Mouse (Mus musculus) lung, embryonic 15.5 days (tissue): ENCODE data around the gene Smyd1. TPM values are rescaled to one million over a fixed set of nuclear protein-coding genes. Genes with fewer than 3 reads are reported as not detected.

Experiments
- microRNA-seq: library from miRNA; unstranded; fragments of <30 nt; microRNA quantifications from one replicate; pipeline ENCODE4, GENCODE M21; 2016
- polyA plus RNA-seq: library from polyadenylated mRNA; unstranded; fragments of >200 nt; fragmentation: Nextera tagmentation; extraction: Ambion mirVana; gene quantifications from 2 replicates; pipeline ENCODE4 v1.2.1, GENCODE M21; 2015

The Smyd1 gene
- polyA plus RNA-seq, 1 experiment from 2014 or later: 4.5 TPM

Small RNA genes lying within 50 kb of the gene (microRNA-seq; reads per million reads assigned to microRNA genes)
- gene Mir8112: 14.1 reads per million, percentile 32 among the genes with 10 or more reads in this experiment

Other genes with a start within 250 kb of the Smyd1 start
- gene Thnsl2, start 177.8 kb downstream of the Smyd1 start, polyA plus RNA-seq: 7.4 and 8.3 TPM in 2 replicates
- 1.3 and 2.8 TPM in 2 replicates for gene Fabp1, start 122.4 kb downstream of the Smyd1 start, polyA plus RNA-seq
- 46.8 and 52.2 TPM in 2 replicates for gene Krcc1, start 50.6 kb downstream of the Smyd1 start, polyA plus RNA-seq
- 0.18 and 1.6 TPM in 2 replicates for gene Cd8b1, start 555 bp upstream of the Smyd1 start, polyA plus RNA-seq
- 0.06 and 1.2 TPM in 2 replicates for gene Cd8a, start 51.2 kb upstream of the Smyd1 start, polyA plus RNA-seq
- gene Rmnd5a, start 118.4 kb upstream of the Smyd1 start, polyA plus RNA-seq: 14.1 and 15.6 TPM in 2 replicates
- 15.7 and 15.8 TPM in 2 replicates for gene Rnf103, start 171.7 kb upstream of the Smyd1 start, polyA plus RNA-seq
- gene Chmp3, start 221.6 kb upstream of the Smyd1 start, polyA plus RNA-seq: 64.8 and 65.7 TPM in 2 replicates